Mouse (Mus musculus): ENCODE measurements around the gene Plp2.

DNA sequence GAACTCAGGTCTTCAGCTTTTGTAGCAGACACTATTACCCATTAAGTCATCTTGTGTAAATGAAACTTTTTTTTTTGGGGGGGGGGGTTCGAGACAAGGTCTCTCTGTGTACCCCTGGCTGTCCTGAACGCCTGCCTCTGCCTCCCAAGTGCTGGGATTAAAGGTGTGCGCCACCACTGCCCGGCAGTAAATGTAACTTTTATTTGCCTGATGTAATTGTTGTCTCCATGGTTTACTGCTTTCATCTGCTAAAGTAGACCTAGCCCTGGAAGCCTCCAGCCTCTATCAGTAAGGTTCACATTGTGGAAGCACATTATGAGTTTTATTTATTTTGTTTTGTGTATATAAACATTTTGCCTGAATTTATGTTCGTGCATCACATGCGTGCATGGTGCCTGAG lies 25.3 kb upstream of the Plp2 start:
- TF ChIP-seq CTCF (conservative IDR thresholded peaks at IDR 0.05; ENCODE audit: low read length) (no peak), POU5F1 (IDR thresholded peaks at IDR 0.05; ENCODE audit: borderline replicate concordance, low read length) (no peak)
